Mouse (Mus musculus) E14TG2a.4 (cell line): ENCODE data around the gene Lefty2.

ENCODE experiments used
- CTCF ChIP-seq: conservative IDR thresholded peaks from 2 replicates; pipeline ENCODE4 v1.5.1; 2014; ENCODE audit warnings: low read length
- NANOG ChIP-seq: IDR thresholded peaks from 2 replicates; pipeline ENCODE4 v1.6.1; 2014; ENCODE audit warnings: borderline replicate concordance, low read length, mixed read lengths
- POU5F1 ChIP-seq: IDR thresholded peaks from 2 replicates; pipeline ENCODE4 v1.6.1; 2014; ENCODE audit warnings: low read length, borderline replicate concordance

GRCm38 (mm10) chr1:180942166-180943031, 49.5 kb downstream of the Lefty2 start, which contains the start of gene Tmem63a:
- TF ChIP-seq CTCF (no peak), NANOG (no peak), POU5F1 (no peak)
